Mouse (Mus musculus): ENCODE results near the gene Cacna2d4.

DNA sequence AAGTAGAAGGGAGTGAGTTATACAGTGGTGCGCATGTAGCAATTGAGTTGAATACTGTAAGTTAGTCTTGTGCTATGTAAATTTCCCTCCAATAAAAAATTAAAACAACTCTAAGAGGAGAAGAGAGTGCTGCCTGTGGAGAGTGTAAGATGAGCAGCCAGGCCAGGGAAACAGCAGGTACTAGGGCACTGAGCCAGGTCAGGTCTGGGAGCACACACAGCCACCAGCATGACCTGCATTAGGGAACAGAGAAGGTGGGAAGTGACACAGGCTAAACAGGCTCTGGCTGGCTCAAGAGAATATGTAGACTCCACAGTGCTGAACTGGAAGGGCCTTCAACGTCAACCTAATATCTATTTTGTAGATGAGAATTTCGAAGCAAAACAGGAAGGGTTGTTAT, 65.0 kb downstream of the Cacna2d4 start:
- TF ChIP-seq POLR2A (IDR thresholded peaks at IDR 0.05; ENCODE audit: insufficient read depth, low read length): no peak
- TF ChIP-seq CTCF (IDR thresholded peaks at IDR 0.05; ENCODE audit: low read depth, low read length): no peak
